Mouse (Mus musculus) stomach, embryonic 14.5 days (tissue): ENCODE measurements around the gene Fscn1. TPM values are rescaled to one million over a fixed set of nuclear protein-coding genes. Genes with fewer than 3 reads are reported as not detected.

Source experiments
- polyA plus RNA-seq: library from polyadenylated mRNA; unstranded; fragments of >200 nt; fragmentation: Nextera tagmentation; extraction: Ambion mirVana; gene quantifications from 2 replicates; pipeline ENCODE4 v1.2.1, GENCODE M21; 2014

The Fscn1 gene
- polyA plus RNA-seq, 1 experiment from 2014 or later = 251 TPM

Other genes starting within 250 kb of the Fscn1 start
- 36.0 and 41.2 TPM in 2 replicates for gene Tnrc18, start 142.7 kb upstream of the Fscn1 start, polyA plus RNA-seq
- gene Fbxl18, start 64.9 kb upstream of the Fscn1 start, polyA plus RNA-seq = 9.1 and 10.5 TPM in 2 replicates
- 17,142 and 17,567 TPM in 2 replicates for gene Actb, start 53.6 kb upstream of the Fscn1 start, polyA plus RNA-seq
- 50.7 and 52.1 TPM in 2 replicates for gene Rnf216, start 152.7 kb downstream of the Fscn1 start, polyA plus RNA-seq
- gene Olfr718-ps1, start 187.2 kb downstream of the Fscn1 start, polyA plus RNA-seq = 0.07 TPM in 1 of 2 replicates, not detected in the other
- 13.2 and 18.0 TPM in 2 replicates for gene Rbak, start 220.4 kb downstream of the Fscn1 start, polyA plus RNA-seq
- gene Spdye4b, start 220.7 kb downstream of the Fscn1 start, polyA plus RNA-seq = not detected in 2 replicates